Mouse (Mus musculus) c-Kit-positive CD71-positive TER-119-negative erythroid progenitor cells, embryonic 14.5 days (primary cell): ENCODE results near the gene Olfr535.
"Not testable (repeated sequence)": the region's sequence is repeated elsewhere in the genome, so short reads cannot be mapped to it uniquely, and the experiment has no call there.

Experiments
- DNase-seq: peaks from one replicate; pipeline ENCODE4 v3.0.0-alpha.2; 2013; ENCODE audit warnings: low read depth

Olfr535 gene

GRCm38 (mm10) chr7:140483916-140484315 lies at the start of gene Olfr535:
Gene Olfr535 (plus strand): TSS chr7:140484216.
- no peak for DNase-seq

- DNase-seq, result no peak
These were observed 40.9 kb upstream of the Olfr535 start for GRCm38 (mm10) chr7:140443141-140443540.

- not testable (repeated sequence) for DNase-seq
These were observed 20.9 kb upstream of the Olfr535 start, which contains the start of gene Olfr533 for GRCm38 (mm10) chr7:140463070-140463469. Gene Olfr533 (plus strand): TSS chr7:140463370.

GRCm38 (mm10) chr7:140477886-140478285 lies 6.1 kb upstream of the Olfr535 start:
- DNase-seq, result no peak

GRCm38 (mm10) chr7:140478733-140479132 lies 5.3 kb upstream of the Olfr535 start:
- DNase-seq, result no peak

GRCm38 (mm10) chr7:140488981-140489380 lies 5.0 kb downstream of the Olfr535 start:
- no peak for DNase-seq

- no peak for DNase-seq
These were observed 10.2 kb downstream of the Olfr535 start for GRCm38 (mm10) chr7:140494231-140494630.

GRCm38 (mm10) chr7:140494702-140495101 lies 10.7 kb downstream of the Olfr535 start:
- DNase-seq, result no peak

- not testable (repeated sequence) for DNase-seq
These were observed 23.5 kb downstream of the Olfr535 start, which contains the start of gene Olfr536 for GRCm38 (mm10) chr7:140507346-140508021. Gene Olfr536 (minus strand): TSS chr7:140507396.

- DNase-seq, result no peak
These were observed 55.7 kb downstream of the Olfr535 start for GRCm38 (mm10) chr7:140539746-140540145.
